15 mouse cellular contexts compared by ENCODE assay signal in genomic region chr1:92709190-92709850, GRCm38 (mm10).
A peak's percentile ranks its signal among the peaks of the same experiment; 100 is the strongest.
DNase-seq lines count a peak whose midpoint lies in the region; ATAC-seq lines count a peak whose summit lies in the region.
"Had no signal": no experiment of that assay in that cellular context is flagged by ENCODE, and none has a peak within 500 bp of the region (broad histone marks: within the 10 kb centered on the region; RNA-seq: fewer than 3 reads in every experiment).

No protein-coding gene starts in this region.

- H3K27me3 ChIP-seq in forebrain, embryonic 13.5 days = no peaks in the 10 kb centered on the region
- H3K27me3 ChIP-seq in forebrain, embryonic 12.5 days = no peaks in the 10 kb centered on the region; the same call in 1 of the 2 replicates
- H3K27me3 ChIP-seq in hindbrain, embryonic 12.5 days = 0 out of 2 replicates have a peak, but pooled peaks cover 5% of the 10 kb centered on the region
- H3K27me3 ChIP-seq in hindbrain, embryonic 11.5 days (ENCODE audit: control insufficient read depth, insufficient read depth, low read length) = no peaks in the 10 kb centered on the region
- no peaks in the 10 kb centered on the region for H3K27me3 ChIP-seq in lung, embryonic 16.5 days (ENCODE audit: control insufficient read depth, insufficient read depth, low read depth, low read length)
- no peaks in the 10 kb centered on the region for H3K27me3 ChIP-seq in stomach, embryonic 16.5 days (ENCODE audit: control insufficient read depth, insufficient read depth, low read length)
- H3K27me3 ChIP-seq: limb, embryonic 13.5 days had no signal

- peak; percentile 38; the same call in 1 of the 2 replicates for ATAC-seq in forebrain, embryonic 13.5 days
- no peak for ATAC-seq in forebrain, embryonic 12.5 days (ENCODE audit: low FRiP score)
- 0 out of 2 replicates have a peak, but pooled peaks have one; percentile 29 for ATAC-seq in hindbrain, embryonic 12.5 days (ENCODE audit: low FRiP score)
- ATAC-seq in hindbrain, embryonic 11.5 days (ENCODE audit: low FRiP score) = no peak
- ATAC-seq in lung, embryonic 16.5 days (ENCODE audit: low read depth) = 0 out of 2 replicates have a peak, but pooled peaks have one; percentile 5
- ATAC-seq in stomach, embryonic 16.5 days (ENCODE audit: insufficient read depth, low FRiP score) = peak; percentile 50; the same call in 1 of the 2 replicates
- no peak for ATAC-seq in erythroid progenitor cell, adult 5-6 weeks (replicated peaks; ENCODE audit: low FRiP score, poor library complexity, severe bottlenecking)

- no peak overlapping the region for H3K4me3 ChIP-seq in forebrain, embryonic 13.5 days
- no peak overlapping the region for H3K4me3 ChIP-seq in forebrain, embryonic 12.5 days (replicated peaks)
- no peak overlapping the region for H3K4me3 ChIP-seq in hindbrain, embryonic 12.5 days
- no peak overlapping the region for H3K4me3 ChIP-seq in hindbrain, embryonic 11.5 days (ENCODE audit: low read depth, low read length)
- H3K4me3 ChIP-seq in lung, embryonic 16.5 days (ENCODE audit: low read length) = no peak overlapping the region
- H3K4me3 ChIP-seq in stomach, embryonic 16.5 days (replicated peaks; ENCODE audit: low read length) = no peak overlapping the region
- H3K4me3 ChIP-seq: heart, embryonic 13.5 days; limb, embryonic 13.5 days had no signal

- no peak overlapping the region for H3K9ac ChIP-seq in forebrain, embryonic 13.5 days
- H3K9ac ChIP-seq in forebrain, embryonic 12.5 days = no peak overlapping the region
- no peak overlapping the region for H3K9ac ChIP-seq in hindbrain, embryonic 12.5 days
- no peak overlapping the region for H3K9ac ChIP-seq in hindbrain, embryonic 11.5 days (ENCODE audit: low read depth, low read length)
- no peak overlapping the region for H3K9ac ChIP-seq in lung, embryonic 16.5 days (ENCODE audit: low read length)
- H3K9ac ChIP-seq in stomach, embryonic 16.5 days (ENCODE audit: low read length) = no peak overlapping the region
- H3K9ac ChIP-seq: heart, embryonic 13.5 days; limb, embryonic 13.5 days had no signal

- H3K4me2 ChIP-seq in forebrain, embryonic 13.5 days = no peak overlapping the region
- no peak overlapping the region for H3K4me2 ChIP-seq in forebrain, embryonic 12.5 days
- no peak overlapping the region for H3K4me2 ChIP-seq in hindbrain, embryonic 12.5 days (replicated peaks)
- H3K4me2 ChIP-seq in hindbrain, embryonic 11.5 days (replicated peaks; ENCODE audit: low read depth, low read length) = no peak overlapping the region
- no peak overlapping the region for H3K4me2 ChIP-seq in lung, embryonic 16.5 days (ENCODE audit: low read depth, low read length)
- no peak overlapping the region for H3K4me2 ChIP-seq in stomach, embryonic 16.5 days (ENCODE audit: low read depth, low read length)
- H3K4me2 ChIP-seq: heart, embryonic 13.5 days; limb, embryonic 13.5 days had no signal

- no peak overlapping the region for H3K27ac ChIP-seq in forebrain, embryonic 13.5 days
- no peak overlapping the region for H3K27ac ChIP-seq in forebrain, embryonic 12.5 days
- no peak overlapping the region for H3K27ac ChIP-seq in hindbrain, embryonic 12.5 days
- no peak overlapping the region for H3K27ac ChIP-seq in hindbrain, embryonic 11.5 days (ENCODE audit: low read depth, low read length)
- H3K27ac ChIP-seq in lung, embryonic 16.5 days (ENCODE audit: low read length) = no peak overlapping the region
- no peak overlapping the region for H3K27ac ChIP-seq in stomach, embryonic 16.5 days (ENCODE audit: low read length)
- H3K27ac ChIP-seq: kidney, postnatal 0 days; limb, embryonic 13.5 days had no signal

- peaks cover 16% of the 10 kb centered on the region for H3K4me1 ChIP-seq in forebrain, embryonic 13.5 days
- peaks cover 14% of the 10 kb centered on the region; the same call in 1 of the 2 replicates for H3K4me1 ChIP-seq in forebrain, embryonic 12.5 days
- peaks cover 5% of the 10 kb centered on the region; the same call in 1 of the 2 replicates for H3K4me1 ChIP-seq in hindbrain, embryonic 12.5 days
- no peaks in the 10 kb centered on the region; the same call in 1 of the 2 replicates for H3K4me1 ChIP-seq in hindbrain, embryonic 11.5 days (replicated peaks; ENCODE audit: control insufficient read depth, insufficient read depth, low read length)
- H3K4me1 ChIP-seq in lung, embryonic 16.5 days (replicated peaks; ENCODE audit: control insufficient read depth, insufficient read depth, low read length) = peaks cover 5% of the 10 kb centered on the region; the same call in 1 of the 2 replicates
- H3K4me1 ChIP-seq in stomach, embryonic 16.5 days (ENCODE audit: control insufficient read depth, insufficient read depth, low read length) = 0 out of 2 replicates have a peak, but pooled peaks cover 3% of the 10 kb centered on the region

- WGBS in forebrain, embryonic 13.5 days = 74% methylated on average over 14 of the region's 14 CpGs
- WGBS in forebrain, embryonic 12.5 days = 75% methylated on average over 14 of the region's 14 CpGs
- WGBS in hindbrain, embryonic 12.5 days = 71% methylated on average over 14 of the region's 14 CpGs
- 77% methylated on average over 14 of the region's 14 CpGs for WGBS in hindbrain, embryonic 11.5 days
- WGBS in lung, embryonic 16.5 days = 50% methylated on average over 14 of the region's 14 CpGs
- WGBS in stomach, embryonic 16.5 days = 61% methylated on average over 14 of the region's 14 CpGs

- H3K36me3 ChIP-seq in forebrain, embryonic 13.5 days (ENCODE audit: poor library complexity, severe bottlenecking) = no peaks in the 10 kb centered on the region
- H3K36me3 ChIP-seq in forebrain, embryonic 12.5 days (replicated peaks) = no peaks in the 10 kb centered on the region
- no peaks in the 10 kb centered on the region for H3K36me3 ChIP-seq in hindbrain, embryonic 12.5 days
- no peaks in the 10 kb centered on the region for H3K36me3 ChIP-seq in hindbrain, embryonic 11.5 days (ENCODE audit: control insufficient read depth, insufficient read depth, low read length)
- no peaks in the 10 kb centered on the region for H3K36me3 ChIP-seq in lung, embryonic 16.5 days (ENCODE audit: control insufficient read depth, insufficient read depth, low read length)
- H3K36me3 ChIP-seq in stomach, embryonic 16.5 days (ENCODE audit: control insufficient read depth, insufficient read depth, low read length) = no peaks in the 10 kb centered on the region
- H3K36me3 ChIP-seq: heart, embryonic 13.5 days; limb, embryonic 13.5 days had no signal

- DNase-seq in hindbrain, embryonic 11.5 days (ENCODE audit: low spot score) = no peak
- DNase-seq in lung, postnatal 14 days = no peak
- DNase-seq: adrenal gland, postnatal 25 days; cerebellum, postnatal 36 days; midbrain, embryonic 14.5 days; thymus, adult 18-20 months had no signal

- H3K9me3 ChIP-seq in forebrain, embryonic 13.5 days (replicated peaks) = no peaks in the 10 kb centered on the region
- no peaks in the 10 kb centered on the region for H3K9me3 ChIP-seq in forebrain, embryonic 12.5 days
- no peaks in the 10 kb centered on the region for H3K9me3 ChIP-seq in hindbrain, embryonic 12.5 days (replicated peaks)
- H3K9me3 ChIP-seq in hindbrain, embryonic 11.5 days (ENCODE audit: control insufficient read depth, low read length) = no peaks in the 10 kb centered on the region
- H3K9me3 ChIP-seq in lung, embryonic 16.5 days (ENCODE audit: control insufficient read depth, low read length) = no peaks in the 10 kb centered on the region
- no peaks in the 10 kb centered on the region for H3K9me3 ChIP-seq in stomach, embryonic 16.5 days (replicated peaks; ENCODE audit: control insufficient read depth, low read length)
- H3K9me3 ChIP-seq: heart, embryonic 13.5 days had no signal

Comparison
In these comparisons a context has a peak if more than half of its experiments do, and no peak if none do; other contexts are left out.
1. ATAC-seq: peak in forebrain, embryonic 13.5 days (single experiment), hindbrain, embryonic 12.5 days (single experiment), lung, embryonic 16.5 days (single experiment) and stomach, embryonic 16.5 days (single experiment); none in forebrain, embryonic 12.5 days (single experiment), hindbrain, embryonic 11.5 days (single experiment) and erythroid progenitor cell, adult 5-6 weeks (single experiment).